Mouse (Mus musculus) E14TG2a.4 (cell line): Measurements from ENCODE around the gene Lgi4.
A peak's percentile ranks its signal among the peaks of the same experiment; 100 is the strongest.

Experiments used
- CTCF ChIP-seq: conservative IDR thresholded peaks from 2 replicates; pipeline ENCODE4 v1.5.1; 2014; ENCODE audit warnings: low read length
- POU5F1 ChIP-seq: IDR thresholded peaks from 2 replicates; pipeline ENCODE4 v1.6.1; 2014; ENCODE audit warnings: low read length, borderline replicate concordance

DNA sequence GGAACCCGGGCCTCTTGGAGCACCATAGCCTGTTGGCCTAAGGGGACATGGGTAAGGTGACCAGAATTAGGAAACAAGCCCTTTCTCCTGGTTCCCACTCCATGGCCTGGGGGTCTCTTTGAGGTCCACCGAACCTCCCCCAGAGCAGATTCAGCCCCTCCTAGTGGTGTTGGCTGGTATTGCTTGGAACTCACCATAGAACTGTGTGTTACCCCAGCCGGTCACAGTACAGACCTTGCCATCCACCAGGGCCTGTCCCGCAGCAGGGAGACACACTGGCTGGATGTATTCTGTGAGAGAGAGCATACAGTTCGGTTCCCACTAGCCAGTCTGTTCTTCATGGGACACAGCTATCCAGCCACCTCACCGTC, 40.5 kb downstream of the Lgi4 start:
- peak; percentile 53 for TF ChIP-seq CTCF
- TF ChIP-seq POU5F1 = no peak
